Mouse (Mus musculus) spleen, adult 10 weeks (tissue): ENCODE results near the gene Rpl9-ps6. TPM values are rescaled to one million over a fixed set of nuclear protein-coding genes. Genes with fewer than 3 reads are reported as not detected.

Source experiments
- polyA plus RNA-seq: library from polyadenylated mRNA; stranded (reverse); fragments of 350-450 nt; fragmentation: Illumina TruSeq; extraction: RNeasy Lipid Tissue Mini Kit (QIAGEN cat#74804); gene quantifications from one replicate; pipeline ENCODE4 v1.2.3, GENCODE M21; 2015; ENCODE audit warnings: low replicate concordance; ENCODE audit not compliant: insufficient read depth

Rpl9-ps6 gene
- polyA plus RNA-seq: 97.6 TPM

GRCm38 (mm10) chr19:32466478-32466877, at the start of gene Rpl9-ps6:
TSS of gene Rpl9-ps6 (minus strand) at chr19:32466578.

GRCm38 (mm10) chr19:32485681-32486105, 19.3 kb upstream of the Rpl9-ps6 start, which contains the start of gene Minpp1:
TSS of gene Minpp1 (plus strand) at chr19:32485769.

Other genes starting within 250 kb of the Rpl9-ps6 start
- 48.9 TPM for gene Sgms1, start 76.9 kb downstream of the Rpl9-ps6 start, polyA plus RNA-seq
- 26.4 TPM for gene Minpp1, start 19.2 kb upstream of the Rpl9-ps6 start, polyA plus RNA-seq
- 9.3 TPM for gene Papss2, start 129.2 kb upstream of the Rpl9-ps6 start, polyA plus RNA-seq